Mouse (Mus musculus) lung, adult 2 months (tissue): ENCODE measurements around the gene Cd83. TPM values are rescaled to one million over a fixed set of nuclear protein-coding genes. Genes with fewer than 3 reads are reported as not detected.

Experiments used
- DNase-seq: peaks from one replicate; pipeline ENCODE4 v3.0.0; 2022
- H3K4me1 ChIP-seq: fragments of 200-500 bp; 2 replicates; pipeline ENCODE4 v1.6.1; 2011; ENCODE audit warnings: low read length; ENCODE audit not compliant: control insufficient read depth, insufficient read depth
- H3K4me3 ChIP-seq: fragments of 200-500 bp; replicated peaks from 2 replicates; pipeline ENCODE3; 2011; ENCODE audit warnings: low read depth, mild to moderate bottlenecking, control low read depth, low read length; ENCODE audit errors: extremely low read depth
- CTCF ChIP-seq: fragments of 200-500 bp; IDR thresholded peaks from 2 replicates; pipeline ENCODE4 v1.5.1; 2011; ENCODE audit warnings: mild to moderate bottlenecking, low read length, control low read depth; ENCODE audit not compliant: insufficient read depth
- POLR2A ChIP-seq: fragments of 200-500 bp; IDR thresholded peaks from 2 replicates; pipeline ENCODE4 v1.6.1; 2011; ENCODE audit warnings: low read depth, mild to moderate bottlenecking, control low read depth, low read length, borderline replicate concordance; ENCODE audit errors: extremely low read depth
- WGBS: fragments of 180-500 bp; shearing (Covaris S2); methylation state at CpG from one replicate; pipeline ENCODE4 v1.1.7; 2018; 5-methylcytosine and 5-hydroxymethylcytosine counted together
- polyA plus RNA-seq: library from polyadenylated mRNA; depleted of rRNA; stranded (reverse); fragments of >200 nt; gene quantifications from 2 replicates; pipeline ENCODE4 v1.2.3, GENCODE M21; 2012

The Cd83 gene
- polyA plus RNA-seq, 1 experiment = 6.9 TPM

GRCm38 (mm10) chr13:43819020-43819310 lies 34.4 kb downstream of the Cd83 start:
- Histone ChIP-seq H3K4me1 (no peaks in the 10 kb centered on the region), H3K4me3 (no peak overlapping the region)
- TF ChIP-seq POLR2A (no peak), CTCF (no peak)
- no peak for DNase-seq
- WGBS = 78% methylated on average over 6 of the region's 6 CpGs

DNA sequence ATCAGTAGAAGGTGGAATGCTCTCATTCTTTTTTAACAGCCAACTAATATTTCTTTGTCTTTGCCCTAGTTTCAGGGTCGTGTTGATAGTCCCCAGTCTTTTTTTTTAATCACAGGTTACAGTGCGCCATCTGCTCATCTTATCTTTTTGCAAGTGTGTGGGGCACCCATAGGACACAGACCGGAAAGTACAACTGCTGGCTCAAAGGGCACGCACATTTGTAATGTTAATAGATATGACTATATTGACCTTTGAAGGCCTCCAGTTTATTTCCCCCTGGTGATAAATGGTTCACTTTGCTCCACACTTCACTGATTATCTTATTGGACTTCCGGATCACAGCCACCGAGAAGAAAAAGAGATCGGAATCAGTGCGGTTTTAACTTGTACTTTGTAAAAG lies 35.5 kb downstream of the Cd83 start:
- TF ChIP-seq CTCF = no peak
- no peak for TF ChIP-seq POLR2A
- WGBS = 83% methylated on average over 8 of the region's 8 CpGs
- no peak overlapping the region for H3K4me3 ChIP-seq
- H3K4me1 ChIP-seq = no peaks in the 10 kb centered on the region
- no peak for DNase-seq

GRCm38 (mm10) chr13:43822306-43822705 lies 37.7 kb downstream of the Cd83 start:
- 84% methylated on average over 4 of the region's 4 CpGs for WGBS
- TF ChIP-seq POLR2A (no peak), CTCF (no peak)
- H3K4me1 ChIP-seq = no peaks in the 10 kb centered on the region
- DNase-seq = no peak
- no peak overlapping the region for H3K4me3 ChIP-seq

DNA sequence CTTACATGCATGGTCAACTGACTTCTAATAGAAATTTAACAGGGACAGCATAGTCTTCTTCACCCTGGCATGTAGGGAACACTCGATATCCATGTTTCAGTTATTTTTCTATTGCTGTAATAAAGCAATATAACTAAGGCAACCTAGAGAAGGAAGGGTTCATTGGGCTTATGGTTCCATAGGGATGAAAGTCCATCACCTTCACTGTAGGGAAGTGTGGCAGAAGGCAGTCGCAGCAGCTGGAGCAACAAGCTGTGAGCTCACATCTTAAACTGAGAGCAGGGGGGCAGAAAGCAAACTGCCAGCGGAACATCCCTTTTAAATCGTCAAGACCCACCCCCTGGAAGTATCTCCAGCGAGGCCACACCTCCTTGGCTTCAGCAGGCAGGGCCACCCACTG lies 44.1 kb downstream of the Cd83 start:
- no peak overlapping the region for H3K4me3 ChIP-seq
- no peak for DNase-seq
- no peak for TF ChIP-seq CTCF
- TF ChIP-seq POLR2A = no peak
- H3K4me1 ChIP-seq = no peaks in the 10 kb centered on the region
- 62% methylated on average over 5 of the region's 5 CpGs for WGBS

DNA sequence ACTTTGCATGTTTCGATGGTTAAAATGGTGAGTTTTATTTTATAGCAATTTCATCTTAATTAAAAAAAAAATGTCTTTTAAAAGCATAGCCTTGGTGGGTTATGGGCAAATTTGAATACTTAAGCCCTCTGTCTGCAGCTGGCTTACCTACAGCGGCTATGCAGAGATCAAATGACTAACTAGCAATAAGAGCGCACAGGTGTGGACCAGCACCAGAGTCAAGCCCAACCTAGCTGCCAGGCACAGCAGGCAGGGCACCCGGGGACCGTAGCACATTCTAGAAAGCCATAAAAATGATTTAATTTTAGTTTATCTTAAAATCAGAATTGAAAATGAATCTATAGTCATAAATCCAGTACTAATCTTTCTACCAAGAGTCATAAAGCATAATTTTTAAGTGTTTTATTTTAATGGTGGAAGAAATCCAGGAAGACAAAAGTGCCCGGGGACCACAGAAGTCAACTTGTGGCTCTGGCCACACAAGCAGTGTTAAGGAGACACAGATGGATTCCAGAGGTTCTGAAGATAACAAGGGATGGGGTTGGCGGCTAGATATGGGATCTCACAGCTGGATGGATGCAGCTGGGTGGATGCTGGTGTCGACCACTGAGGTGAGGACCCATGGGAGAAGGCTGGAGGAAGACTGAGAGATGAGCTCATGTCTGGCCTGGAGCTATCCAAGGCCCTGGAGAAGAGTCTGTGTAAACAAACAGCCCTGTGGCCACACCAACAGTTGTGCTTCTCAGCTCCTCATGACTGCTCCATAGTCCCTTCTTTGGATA lies 46.5 kb downstream of the Cd83 start:
- Histone ChIP-seq H3K4me1 (no peaks in the 10 kb centered on the region), H3K4me3 (no peak overlapping the region)
- no peak for DNase-seq
- TF ChIP-seq CTCF (no peak), POLR2A (no peak)
- WGBS = 75% methylated on average over 8 of the region's 8 CpGs

DNA sequence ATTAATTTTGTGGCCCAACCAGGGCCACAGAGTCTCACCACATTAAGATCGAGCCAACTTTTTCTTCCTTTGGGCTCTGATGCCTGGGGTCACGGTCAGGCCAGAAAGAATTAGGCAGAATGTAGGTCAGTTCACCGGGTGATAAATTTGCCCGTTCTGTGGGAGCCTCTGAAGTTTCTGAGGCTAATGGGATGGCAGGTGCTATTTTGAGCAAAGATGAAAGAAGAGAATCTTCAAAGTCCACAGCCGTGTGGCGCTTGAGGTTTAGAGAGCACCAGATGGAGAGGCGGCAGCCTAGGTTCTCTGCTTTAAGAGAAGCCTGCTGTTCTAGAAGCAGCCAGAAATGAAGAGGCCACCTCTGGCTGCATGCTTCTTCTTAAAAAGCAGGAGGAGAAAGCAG lies 48.2 kb downstream of the Cd83 start:
- DNase-seq = no peak
- TF ChIP-seq CTCF (no peak), POLR2A (no peak)
- no peak overlapping the region for H3K4me3 ChIP-seq
- no peaks in the 10 kb centered on the region for H3K4me1 ChIP-seq
- WGBS = 60% methylated on average over 7 of the region's 7 CpGs

- WGBS = 36% methylated on average over 8 of the region's 8 CpGs
- Histone ChIP-seq H3K4me1 (no peaks in the 10 kb centered on the region), H3K4me3 (no peak overlapping the region)
- TF ChIP-seq POLR2A (no peak), CTCF (no peak)
- no peak for DNase-seq
Observed at GRCm38 (mm10) chr13:43836376-43836775, 51.8 kb downstream of the Cd83 start.

- no peak for DNase-seq
- no peaks in the 10 kb centered on the region for H3K4me1 ChIP-seq
- TF ChIP-seq POLR2A (no peak), CTCF (no peak)
- H3K4me3 ChIP-seq = no peak overlapping the region
- 72% methylated on average over 4 of the region's 4 CpGs for WGBS
Observed at GRCm38 (mm10) chr13:43837812-43838211, 53.2 kb downstream of the Cd83 start.

DNA sequence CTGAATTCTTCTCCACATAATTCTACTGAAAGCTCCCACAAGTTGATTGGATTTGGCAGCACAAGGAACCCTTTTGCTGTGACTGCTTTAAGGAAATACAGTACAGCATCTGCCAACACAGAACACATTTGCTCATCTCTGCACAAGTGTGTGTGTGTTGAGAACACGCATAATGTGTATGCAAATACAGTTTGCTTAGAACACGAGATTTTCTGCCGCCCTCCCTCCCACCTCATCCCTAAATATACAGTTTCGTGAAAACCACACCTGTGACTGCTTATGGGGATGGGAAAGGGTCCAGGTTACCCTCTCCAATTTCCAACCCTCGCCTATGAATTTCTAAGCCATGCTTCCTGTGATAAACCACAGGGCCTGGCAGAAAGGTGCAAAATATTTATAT lies 60.6 kb downstream of the Cd83 start:
- no peak overlapping the region for H3K4me3 ChIP-seq
- no peaks in the 10 kb centered on the region for H3K4me1 ChIP-seq
- 77% methylated on average over 5 of the region's 5 CpGs for WGBS
- no peak for DNase-seq
- no peak for TF ChIP-seq CTCF
- TF ChIP-seq POLR2A = no peak

DNA sequence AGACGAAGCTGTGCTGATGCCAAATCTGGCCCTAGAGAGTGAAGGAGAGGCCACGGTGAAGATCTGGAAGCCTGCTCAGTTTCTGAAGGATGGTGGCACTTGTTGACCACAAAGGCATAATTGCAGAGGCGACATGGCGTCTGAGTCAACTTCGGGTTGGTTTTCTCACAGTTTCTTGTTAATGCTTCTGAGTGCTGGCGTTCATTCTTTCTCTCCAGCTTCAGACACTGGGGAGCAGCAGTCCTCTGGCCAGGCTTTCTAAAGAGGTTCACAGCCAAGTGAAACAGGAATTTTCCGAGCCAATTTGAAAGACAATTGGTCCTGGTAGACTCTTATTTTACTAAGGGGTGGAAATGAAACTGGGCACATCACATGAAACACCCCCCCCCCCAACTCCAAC lies 62.6 kb downstream of the Cd83 start:
- Histone ChIP-seq H3K4me3 (no peak overlapping the region), H3K4me1 (no peaks in the 10 kb centered on the region)
- WGBS = 80% methylated on average over 7 of the region's 7 CpGs
- DNase-seq = no peak
- TF ChIP-seq POLR2A (no peak), CTCF (no peak)

- 51% methylated on average over 4 of the region's 4 CpGs for WGBS
- no peak for TF ChIP-seq CTCF
- no peak for TF ChIP-seq POLR2A
- no peak overlapping the region for H3K4me3 ChIP-seq
- no peak for DNase-seq
- H3K4me1 ChIP-seq = no peaks in the 10 kb centered on the region
Observed at GRCm38 (mm10) chr13:43849816-43850215, 65.2 kb downstream of the Cd83 start.
